Mouse (Mus musculus) testis, adult 2 months (tissue): ENCODE measurements around the gene Anapc11.

Source experiments
- CTCF ChIP-seq: fragments of 200-500 bp; IDR thresholded peaks from 2 replicates; pipeline ENCODE4 v1.5.1; 2012; ENCODE audit warnings: low read depth, mild to moderate bottlenecking, inconsistent platforms, low read length, moderate library complexity; ENCODE audit not compliant: control insufficient read depth, insufficient read depth, insufficient replicate concordance
- POLR2A ChIP-seq: fragments of 200-500 bp; IDR thresholded peaks from 2 replicates; pipeline ENCODE4 v1.6.1; 2012; ENCODE audit warnings: low read depth, mild to moderate bottlenecking, inconsistent platforms, low read length, moderate library complexity; ENCODE audit not compliant: control insufficient read depth

DNA sequence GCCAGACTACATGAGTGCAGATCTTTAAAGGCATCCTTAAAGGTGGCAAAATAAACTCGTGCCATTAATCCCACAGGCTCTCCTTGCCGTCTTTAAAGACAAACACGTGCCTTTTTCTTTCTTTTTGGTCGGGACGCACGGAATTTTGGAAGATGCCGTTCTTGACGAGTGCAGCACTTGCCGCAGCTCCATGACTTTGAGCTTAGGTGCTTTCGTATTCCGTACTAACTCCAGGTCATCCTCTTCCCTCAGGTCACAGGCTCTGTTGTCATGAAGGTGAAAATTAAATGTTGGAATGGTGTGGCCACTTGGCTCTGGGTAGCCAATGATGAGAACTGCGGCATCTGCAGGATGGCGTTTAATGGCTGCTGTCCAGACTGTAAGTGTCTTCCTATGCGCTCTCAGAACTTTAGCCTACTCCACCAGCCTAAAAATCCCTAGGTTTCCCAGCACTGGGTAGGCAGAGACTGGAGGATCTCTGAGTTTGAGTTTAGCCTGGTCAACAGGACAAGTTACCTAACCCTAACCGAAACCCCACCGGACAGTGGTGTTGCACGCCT is 849 bp downstream of the Anapc11 start:
- TF ChIP-seq CTCF: no peak
- TF ChIP-seq POLR2A: no peak
